Mouse (Mus musculus): Measurements from ENCODE around the gene Ube2j1.

DNA sequence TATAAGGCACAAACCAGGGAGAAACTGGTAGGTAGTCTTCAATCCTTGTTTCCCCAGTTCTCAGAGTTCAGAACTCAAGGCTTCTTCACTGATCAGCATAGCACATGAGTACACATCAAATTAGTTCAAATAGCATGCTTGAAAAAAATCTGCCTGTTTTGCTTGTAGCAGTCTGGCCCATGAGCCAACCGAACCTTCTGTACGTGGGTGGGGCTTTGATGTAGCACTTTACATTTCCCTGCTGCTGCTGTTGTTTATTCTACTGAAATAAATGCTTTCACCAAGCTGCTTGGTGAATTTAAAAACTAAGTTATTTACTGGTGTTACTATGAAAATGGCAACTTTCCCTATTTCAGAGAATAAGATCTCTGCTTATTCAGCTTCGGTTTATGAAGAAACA lies 20.8 kb downstream of the Ube2j1 start:
- TF ChIP-seq POLR2A (IDR thresholded peaks at IDR 0.05; ENCODE audit: insufficient read depth, low read length) (no peak), CTCF (IDR thresholded peaks at IDR 0.05; ENCODE audit: low read depth, low read length) (no peak)

All from ES-Bruce4 (cell line).